Mouse (Mus musculus) G1E (cell line): ENCODE data around the gene Ldlr.

ENCODE experiments used
- CTCF ChIP-seq: IDR thresholded peaks from 2 replicates; pipeline ENCODE4 v1.5.1; 2012; ENCODE audit warnings: low read depth, low read length, inconsistent platforms, mixed read lengths
- GATA1 ChIP-seq: IDR thresholded peaks from 2 replicates; pipeline ENCODE4 v1.6.1; 2012; ENCODE audit warnings: borderline replicate concordance, low read length, inconsistent platforms, mixed read lengths
- GATA2 ChIP-seq: IDR thresholded peaks from 2 replicates; pipeline ENCODE4 v1.6.1; 2012; ENCODE audit warnings: low read depth, low read length, inconsistent platforms, borderline replicate concordance
- POLR2AphosphoS5 ChIP-seq: IDR thresholded peaks from 2 replicates; pipeline ENCODE4 v1.6.1; 2012; ENCODE audit warnings: low read depth, low read length, inconsistent platforms; ENCODE audit not compliant: insufficient replicate concordance
- TAL1 ChIP-seq: conservative IDR thresholded peaks from 2 replicates; pipeline ENCODE4 v1.6.1; 2012; ENCODE audit warnings: low read depth, low read length, inconsistent platforms, mixed read lengths

- TF ChIP-seq GATA1 (no peak), CTCF (no peak), TAL1 (no peak), POLR2AphosphoS5 (no peak), GATA2 (no peak)
Observed at GRCm38 (mm10) chr9:21701091-21701490, 22.2 kb upstream of the Ldlr start.
